Mouse (Mus musculus) CH12.LX (cell line): ENCODE measurements around the gene 4930556J24Rik. TPM values are rescaled to one million over a fixed set of nuclear protein-coding genes. Genes with fewer than 3 reads are reported as not detected.

Experiments used
- DNase-seq: peaks from one replicate; pipeline ENCODE4 v3.0.0-alpha.2; 2013; ENCODE audit errors: extremely low read depth
- H3K27ac ChIP-seq: 2 replicates; pipeline ENCODE4 v1.5.1; 2012; ENCODE audit warnings: low read depth, mild to moderate bottlenecking, control low read depth, moderate library complexity; ENCODE audit not compliant: insufficient read depth
- H3K27me3 ChIP-seq: replicated peaks from 2 replicates; pipeline ENCODE3; 2012; ENCODE audit warnings: inconsistent platforms
- H3K36me3 ChIP-seq, 2 experiments: replicated peaks in 1 of 2; 2 replicates each; pipeline versions ENCODE3 to v1.6.1; 2012; ENCODE audit warnings: inconsistent platforms in 1 of 2, low read length in 1 of 2, mild to moderate bottlenecking in 1 of 2, mixed read lengths in 1 of 2, moderate library complexity in 1 of 2; ENCODE audit not compliant: control insufficient read depth in 1 of 2, insufficient read depth in 1 of 2
- H3K4me1 ChIP-seq, 2 experiments: 2 replicates each; pipeline ENCODE4 v1.6.1; 2012; ENCODE audit warnings: inconsistent platforms in 1 of 2, moderate library complexity in 1 of 2; ENCODE audit not compliant: insufficient read depth in 2 of 2, control insufficient read depth in 1 of 2
- H3K4me2 ChIP-seq: 2 replicates; pipeline ENCODE4 v1.6.1; 2012; ENCODE audit warnings: low read depth, mild to moderate bottlenecking, control low read depth; ENCODE audit not compliant: poor library complexity, insufficient read depth, severe bottlenecking
- H3K4me3 ChIP-seq, 3 experiments: fragments of 150-350 bp in 1 of 3; sonication (generic) in 1 of 3; replicated peaks in 1 of 3; 2 replicates each; pipeline versions ENCODE3 to v1.5.1; 2011 to 2012; ENCODE audit warnings: low read depth in 2 of 3, low read length in 2 of 3, mild to moderate bottlenecking in 2 of 3, moderate library complexity in 2 of 3, control low read depth in 1 of 3, improper control_type of control experiment in 1 of 3, inconsistent platforms in 1 of 3, mixed read lengths in 1 of 3; ENCODE audit not compliant: poor library complexity in 1 of 3
- H3K79me2 ChIP-seq: replicated peaks from 2 replicates; pipeline ENCODE4 v1.6.1; 2012; ENCODE audit warnings: mild to moderate bottlenecking, moderate library complexity; ENCODE audit not compliant: control insufficient read depth, poor library complexity, insufficient read depth, severe bottlenecking; ENCODE audit errors: extremely low read depth
- H3K9ac ChIP-seq: 2 replicates; pipeline ENCODE4 v1.6.1; 2012; ENCODE audit warnings: low read depth, mild to moderate bottlenecking, control low read depth, moderate library complexity; ENCODE audit not compliant: insufficient read depth
- H3K9me3 ChIP-seq: replicated peaks from 2 replicates; pipeline ENCODE3; 2012; ENCODE audit warnings: low read length, inconsistent platforms, mixed read lengths
- BHLHE40 ChIP-seq: IDR thresholded peaks from 2 replicates; pipeline ENCODE4 v1.6.1; 2011; ENCODE audit warnings: mild to moderate bottlenecking, low read depth, low read length, improper control_type of control experiment
- CTCF ChIP-seq, 2 experiments: IDR thresholded peaks in 1 of 2; conservative IDR thresholded peaks in 1 of 2; 2 replicates each; pipeline ENCODE4 v1.5.1; 2011 to 2012; ENCODE audit warnings: low read depth in 2 of 2, low read length in 2 of 2, improper control_type of control experiment in 1 of 2, inconsistent platforms in 1 of 2, mild to moderate bottlenecking in 1 of 2, moderate library complexity in 1 of 2
- E2F4 ChIP-seq: IDR thresholded peaks from 2 replicates; pipeline ENCODE4 v1.6.1; 2011; ENCODE audit warnings: low read depth, low read length, improper control_type of control experiment; ENCODE audit not compliant: insufficient replicate concordance
- ELF1 ChIP-seq: IDR thresholded peaks from 2 replicates; pipeline ENCODE4 v1.6.1; 2014; ENCODE audit warnings: low read depth, mild to moderate bottlenecking, inconsistent platforms, low read length, improper control_type of control experiment
- EP300 ChIP-seq: IDR thresholded peaks from 2 replicates; pipeline ENCODE4 v1.6.1; 2011; ENCODE audit warnings: low read length, improper control_type of control experiment
- ETS1 ChIP-seq: conservative IDR thresholded peaks from 2 replicates; pipeline ENCODE4 v1.6.1; 2012; ENCODE audit warnings: low read depth, mild to moderate bottlenecking, inconsistent platforms, low read length, improper control_type of control experiment, moderate library complexity
- IRF4 ChIP-seq: IDR thresholded peaks from 2 replicates; pipeline ENCODE4 v1.6.1; 2014; ENCODE audit warnings: low read depth, mild to moderate bottlenecking, inconsistent platforms, low read length, improper control_type of control experiment
- JUN ChIP-seq: IDR thresholded peaks from 2 replicates; pipeline ENCODE4 v1.6.1; 2011; ENCODE audit warnings: low read depth, mild to moderate bottlenecking, low read length, improper control_type of control experiment, moderate library complexity; ENCODE audit not compliant: insufficient read depth
- JUND ChIP-seq: conservative IDR thresholded peaks from 2 replicates; pipeline ENCODE4 v1.6.1; 2011; ENCODE audit warnings: low read depth, low read length, improper control_type of control experiment
- KAT2A ChIP-seq: IDR thresholded peaks from 2 replicates; pipeline ENCODE4 v1.6.1; 2012; ENCODE audit warnings: low read length, improper control_type of control experiment, inconsistent platforms; ENCODE audit not compliant: insufficient replicate concordance
- MAFK ChIP-seq: IDR thresholded peaks from 2 replicates; pipeline ENCODE4 v1.6.1; 2011; ENCODE audit warnings: low read length, improper control_type of control experiment; ENCODE audit not compliant: insufficient replicate concordance
- MAX ChIP-seq: IDR thresholded peaks from 2 replicates; pipeline ENCODE4 v1.6.1; 2011; ENCODE audit warnings: low read length, improper control_type of control experiment
- MXI1 ChIP-seq: IDR thresholded peaks from 2 replicates; pipeline ENCODE4 v1.6.1; 2011; ENCODE audit warnings: mild to moderate bottlenecking, low read depth, low read length, improper control_type of control experiment
- MYC ChIP-seq: IDR thresholded peaks from 2 replicates; pipeline ENCODE4 v1.6.1; 2011; ENCODE audit warnings: low read depth, mild to moderate bottlenecking, improper control_type of control experiment, low read length
- PAX5 ChIP-seq: IDR thresholded peaks from 2 replicates; pipeline ENCODE4 v1.6.1; 2012; ENCODE audit warnings: low read length, inconsistent platforms, mixed read lengths
- POLR2A ChIP-seq: IDR thresholded peaks from 2 replicates; pipeline ENCODE4 v1.6.1; 2011; ENCODE audit warnings: low read depth, mild to moderate bottlenecking, improper control_type of control experiment, low read length
- POLR2AphosphoS2 ChIP-seq: IDR thresholded peaks from 2 replicates; pipeline ENCODE4 v1.6.1; 2011; ENCODE audit warnings: low read depth, low read length, improper control_type of control experiment
- RAD21 ChIP-seq: IDR thresholded peaks from 2 replicates; pipeline ENCODE4 v1.6.1; 2011; ENCODE audit warnings: low read depth, mild to moderate bottlenecking, low read length, improper control_type of control experiment, moderate library complexity
- SIN3A ChIP-seq: IDR thresholded peaks from 2 replicates; pipeline ENCODE4 v1.6.1; 2012; ENCODE audit warnings: low read length, improper control_type of control experiment, inconsistent platforms
- SMC3 ChIP-seq: IDR thresholded peaks from 2 replicates; pipeline ENCODE4 v1.6.1; 2011; ENCODE audit warnings: low read depth, low read length, improper control_type of control experiment
- TBP ChIP-seq: conservative IDR thresholded peaks from 2 replicates; pipeline ENCODE4 v1.6.1; 2011; ENCODE audit warnings: low read depth, low read length, improper control_type of control experiment
- TCF12 ChIP-seq: IDR thresholded peaks from 2 replicates; pipeline ENCODE4 v1.6.1; 2014; ENCODE audit warnings: low read depth, mild to moderate bottlenecking, inconsistent platforms, low read length, improper control_type of control experiment
- UBTF ChIP-seq: IDR thresholded peaks from 2 replicates; pipeline ENCODE4 v1.6.1; 2012; ENCODE audit warnings: low read depth, mild to moderate bottlenecking, inconsistent platforms, low read length, improper control_type of control experiment, moderate library complexity
- ZC3H11A ChIP-seq: IDR thresholded peaks from 2 replicates; pipeline ENCODE4 v1.6.1; 2012; ENCODE audit warnings: low read depth, mild to moderate bottlenecking, inconsistent platforms, low read length, improper control_type of control experiment
- ZKSCAN1 ChIP-seq: IDR thresholded peaks from 2 replicates; pipeline ENCODE4 v1.6.1; 2012; ENCODE audit warnings: low read depth, inconsistent platforms, low read length, improper control_type of control experiment, borderline replicate concordance
- dilution Hi-C: fragments of 300-500 bp; cut with MboI; formaldehyde crosslinking; loops from 2 replicates; pipeline ENCODE4 v1.14.3; 2020; ENCODE audit warnings: low sequenced_read_pairs; ENCODE audit not compliant: extremely low pct_unique_long_range_greater_than_20kb, extremely low pct_ligation_motif_present
- in situ Hi-C: fragments of 300-500 bp; cut with MboI; formaldehyde crosslinking; loops from 3 replicates; pipeline ENCODE4 v1.14.3; 2019; ENCODE audit warnings: low sequenced_read_pairs, low pct_ligation_motif_present, low pct_unique_long_range_greater_than_20kb, mixed read lengths
- polyA plus RNA-seq: library from polyadenylated mRNA; unstranded; fragments of >175 nt; gene quantifications from 2 replicates; pipeline ENCODE4 v1.2.1, GENCODE M21; 2012; ENCODE audit warnings: low read depth; ENCODE audit not compliant: insufficient read length
- total RNA-seq, 2 experiments: library from RNA; depleted of rRNA; stranded (reverse); fragments of 300-350 nt in 1 of 2; fragments of >200 nt in 1 of 2; gene quantifications; 2 replicates each; pipeline ENCODE4 v1.2.3; 2012 to 2014

Gene 4930556J24Rik
- total and polyA plus RNA-seq, 3 experiments = 0.21 to 0.70 TPM; not detected in 1

GRCm38 (mm10) chr11:3930931-3931330 is 45.6 kb downstream of the 4930556J24Rik start:
- Histone ChIP-seq H3K27ac (no peak overlapping the region), H3K4me1 (peaks cover 0 to 7% of the 10 kb centered on the region in 2 experiments; a peak in 2 of 4 replicates), H3K9me3 (no peaks in the 10 kb centered on the region), H3K27me3 (peaks cover 86% of the 10 kb centered on the region), H3K9ac (no peak overlapping the region), H3K4me3 (no peak overlapping the region), H3K4me2 (0 out of 2 replicates have a peak overlapping the region, but pooled peaks have one; percentile 64), H3K79me2 (no peaks in the 10 kb centered on the region), H3K36me3 (no peaks in the 10 kb centered on the region)
- dilution Hi-C loops (no loop called here), in situ Hi-C loops (no loop called here)
- no peak for DNase-seq
- TF ChIP-seq TCF12 (no peak), BHLHE40 (no peak), UBTF (no peak), MYC (no peak), MAFK (no peak), PAX5 (no peak), CTCF (conservative IDR thresholded peaks at IDR 0.05 in 1 of 2, IDR thresholded peaks at IDR 0.05 in 1 of 2; ENCODE audit: low read depth in 2 of 2, low read length in 2 of 2) (no peak), JUND (no peak)

GRCm38 (mm10) chr11:3930019-3930418 is 46.6 kb downstream of the 4930556J24Rik start:
- Histone ChIP-seq H3K27ac (no peak overlapping the region), H3K4me1 (peaks cover 0 to 7% of the 10 kb centered on the region in 2 experiments; a peak in 2 of 4 replicates), H3K9ac (no peak overlapping the region), H3K36me3 (no peaks in the 10 kb centered on the region), H3K9me3 (no peaks in the 10 kb centered on the region), H3K79me2 (no peaks in the 10 kb centered on the region), H3K27me3 (peaks cover 86% of the 10 kb centered on the region), H3K4me2 (no peak overlapping the region), H3K4me3 (no peak overlapping the region)
- dilution Hi-C loops (no loop called here), in situ Hi-C loops (no loop called here)
- TF ChIP-seq MYC (no peak), ZC3H11A (no peak), POLR2A (no peak), BHLHE40 (no peak), TBP (no peak), POLR2AphosphoS2 (no peak), MAX (no peak), ETS1 (no peak), CTCF (conservative IDR thresholded peaks at IDR 0.05 in 1 of 2, IDR thresholded peaks at IDR 0.05 in 1 of 2; ENCODE audit: low read depth in 2 of 2, low read length in 2 of 2) (no peak), SMC3 (no peak)
- no peak for DNase-seq

GRCm38 (mm10) chr11:3925916-3926315 is 50.7 kb downstream of the 4930556J24Rik start:
- TF ChIP-seq MAX (no peak), CTCF (conservative IDR thresholded peaks at IDR 0.05 in 1 of 2, IDR thresholded peaks at IDR 0.05 in 1 of 2; ENCODE audit: low read depth in 2 of 2, low read length in 2 of 2) (no peak), SIN3A (no peak), ELF1 (no peak), MYC (no peak), JUN (no peak), ZC3H11A (no peak), IRF4 (no peak), E2F4 (no peak), ZKSCAN1 (no peak), TBP (no peak), MXI1 (no peak), EP300 (no peak), KAT2A (no peak), RAD21 (no peak)
- Histone ChIP-seq H3K4me2 (no peak overlapping the region), H3K36me3 (no peaks in the 10 kb centered on the region), H3K27me3 (peaks cover 87% of the 10 kb centered on the region), H3K9ac (no peak overlapping the region), H3K79me2 (no peaks in the 10 kb centered on the region), H3K4me3 (no peak overlapping the region), H3K27ac (no peak overlapping the region), H3K4me1 (no peaks in the 10 kb centered on the region), H3K9me3 (no peaks in the 10 kb centered on the region)
- in situ Hi-C loops = no loop called here
- no peak for DNase-seq
- dilution Hi-C loops = no loop called here
